Mouse (Mus musculus): Measurements from ENCODE around the gene Akp3. TPM values are rescaled to one million over a fixed set of nuclear protein-coding genes. Genes with fewer than 3 reads are reported as not detected.
A peak's percentile ranks its signal among the peaks of the same experiment; 100 is the strongest.

Gene Akp3
- total RNA-seq, 2 experiments from 2014 or later, result not detected

- intact Hi-C loops (cut with DNase I), result no loop called here
- no peak for DNase-seq
These were observed 29.2 kb downstream of the Akp3 start for GRCm38 (mm10) chr1:87153776-87154500.

GRCm38 (mm10) chr1:87154501-87155120 lies 29.8 kb downstream of the Akp3 start:
- DNase-seq, result no peak
- intact Hi-C loops (cut with DNase I), result no loop called here

GRCm38 (mm10) chr1:87155531-87156198 lies 30.9 kb downstream of the Akp3 start:
- intact Hi-C loops (cut with DNase I), result no loop called here
- DNase-seq, result no peak

- DNase-seq, result no peak
- intact Hi-C loops (cut with DNase I), result no loop called here
These were observed 31.4 kb downstream of the Akp3 start, which contains the start of gene Ecel1 for GRCm38 (mm10) chr1:87156199-87156587. TSS of gene Ecel1 (minus strand) at chr1:87156521.

- intact Hi-C loops (cut with DNase I), result no loop called here
- DNase-seq, result no peak
These were observed 34.6 kb downstream of the Akp3 start for GRCm38 (mm10) chr1:87159396-87159795.

- no peak for DNase-seq
- intact Hi-C loops (cut with DNase I), result no loop called here
These were observed 39.5 kb downstream of the Akp3 start for GRCm38 (mm10) chr1:87164164-87164795.

GRCm38 (mm10) chr1:87164796-87165184 lies 40.0 kb downstream of the Akp3 start:
- intact Hi-C loops (cut with DNase I), result no loop called here
- DNase-seq, result no peak

DNA sequence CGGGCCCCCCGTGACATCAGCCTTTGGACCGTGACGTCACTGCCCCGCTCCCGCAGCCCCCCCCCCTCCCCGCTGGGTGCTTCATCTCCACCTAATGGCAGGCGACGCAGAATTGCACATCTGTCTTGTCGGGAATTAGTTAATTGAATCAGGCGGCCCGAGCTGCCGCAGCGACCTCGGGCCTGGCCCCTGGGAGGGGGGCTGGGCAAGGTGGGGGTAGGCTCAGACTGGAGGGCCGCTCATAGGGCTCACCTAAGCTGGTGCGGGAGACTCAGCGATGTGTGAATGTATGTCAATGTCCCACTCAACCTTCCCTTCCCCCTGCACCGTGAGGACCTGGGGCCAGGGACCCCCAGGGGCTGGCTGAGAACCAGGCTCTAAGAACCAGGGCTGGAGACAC lies 45.7 kb downstream of the Akp3 start:
- intact Hi-C loops (cut with DNase I), result no loop called here
- no peak for DNase-seq

DNA sequence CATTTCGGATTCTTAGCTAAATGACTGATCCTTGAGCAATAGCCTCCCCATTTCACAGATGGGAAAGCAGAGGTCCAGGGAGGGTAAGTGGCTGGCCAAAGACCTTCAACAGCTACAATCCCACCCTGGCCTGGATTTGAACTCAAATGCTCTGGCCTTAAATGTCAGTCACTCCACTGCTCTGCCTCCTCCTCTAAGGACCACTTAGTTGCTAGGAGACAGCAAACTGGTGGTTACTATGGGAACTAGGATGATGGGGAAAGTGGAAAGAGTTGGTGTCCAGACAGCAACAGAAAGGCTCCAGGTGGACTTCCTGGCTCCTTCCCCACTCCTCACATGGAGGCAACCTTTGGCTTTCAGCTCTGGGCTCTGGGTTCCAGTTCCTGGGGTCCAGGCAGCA lies 46.5 kb downstream of the Akp3 start:
- intact Hi-C loops (cut with DNase I), result no loop called here
- no peak for DNase-seq

- intact Hi-C loops (cut with DNase I), result no loop called here
- DNase-seq, result no peak
These were observed 47.5 kb downstream of the Akp3 start for GRCm38 (mm10) chr1:87172316-87172715.

DNA sequence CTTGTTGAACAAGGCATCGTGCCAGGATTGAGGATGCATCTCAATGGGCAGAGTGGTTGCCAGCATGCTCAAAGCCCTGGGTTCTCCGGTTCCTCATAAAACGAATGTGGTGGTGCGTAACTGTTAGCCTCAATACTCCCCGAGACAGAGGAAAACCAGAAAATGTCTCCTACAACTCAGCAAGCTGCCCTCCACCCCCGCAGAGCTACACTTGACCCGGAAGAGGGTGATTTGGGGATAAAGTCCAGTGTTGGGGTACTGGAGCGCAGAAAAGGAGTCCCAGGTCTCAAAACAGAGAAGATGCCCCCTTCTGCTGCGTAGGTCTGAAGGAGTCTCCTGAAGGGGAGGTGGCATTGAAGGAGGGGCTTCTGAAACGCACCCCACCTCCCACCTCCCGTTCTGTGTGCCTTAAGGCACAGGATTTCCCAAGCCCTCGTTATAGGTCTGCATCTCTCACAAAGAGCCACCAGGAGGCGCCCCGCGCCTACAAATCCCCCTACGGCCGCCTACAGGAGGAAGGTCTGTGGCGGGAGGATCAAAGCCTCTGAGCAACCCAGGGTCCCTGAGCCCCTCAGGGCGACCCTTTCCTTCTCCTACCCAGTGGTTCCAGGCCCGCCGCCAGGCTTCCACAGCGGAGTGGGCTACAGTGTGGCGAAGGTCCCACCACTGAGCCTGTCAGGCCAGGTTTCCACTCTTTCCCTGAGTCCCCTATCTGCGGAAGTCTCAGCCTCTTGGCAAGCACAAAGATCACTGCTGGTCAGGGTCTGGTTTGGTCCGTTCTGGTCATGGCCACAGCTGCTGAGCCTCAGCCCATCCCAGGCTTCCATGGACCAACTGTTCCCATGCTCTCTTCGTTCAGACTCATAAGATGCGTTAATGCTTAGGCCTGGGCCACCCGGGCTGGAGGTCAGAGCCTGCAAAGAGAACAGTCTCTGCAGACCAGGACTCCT lies 49.5 kb downstream of the Akp3 start:
- peak; percentile 61 to 63 for DNase-seq
- intact Hi-C loops (cut with DNase I), result no loop called here

GRCm38 (mm10) chr1:87175852-87176292 lies 51.1 kb downstream of the Akp3 start:
- intact Hi-C loops (cut with DNase I), result no loop called here
- peak; percentile 20 to 32 for DNase-seq

Other genes starting within 250 kb of the Akp3 start
- gene Alppl2, start 35.0 kb upstream of the Akp3 start, total RNA-seq (2021), result not detected
- not detected for gene Alpi, start 23.4 kb upstream of the Akp3 start, total RNA-seq (2021)
- gene Ecel1, start 31.5 kb downstream of the Akp3 start, total RNA-seq (2021), result not detected
- gene Prss56, start 58.3 kb downstream of the Akp3 start, total RNA-seq (2021), result not detected
- not detected for gene Chrnd, start 65.6 kb downstream of the Akp3 start, total RNA-seq (2021)
- not detected for gene Chrng, start 79.7 kb downstream of the Akp3 start, total RNA-seq (2021)
- gene Eif4e2, start 88.9 kb downstream of the Akp3 start, total RNA-seq (2021), result 10 to 100 TPM; 42.9 to 50.8 TPM
- 1 to 10 TPM; 2.5 to 3.7 TPM for gene Efhd1, start 139.4 kb downstream of the Akp3 start, total RNA-seq (2021)
- 10 to 100 TPM; 43.3 to 46.4 TPM for gene Gigyf2, start 202.0 kb downstream of the Akp3 start, total RNA-seq (2021)

All from heart, postnatal 36 days (tissue).